Mouse (Mus musculus): ENCODE data around the gene Zfp974.
A peak's percentile ranks its signal among the peaks of the same experiment; 100 is the strongest.
"Not testable (repeated sequence)": the region's sequence is repeated elsewhere in the genome, so short reads cannot be mapped to it uniquely, and the experiment has no call there.

Gene Zfp974

GRCm38 (mm10) chr7:27928818-27929695 lies at the start of gene Zfp974:
Zfp974 (minus strand) TSS chr7:27929460.
- DNase-seq (ENCODE audit: low read depth, low spot score), result peak; percentile 29

- DNase-seq (ENCODE audit: low read depth, low spot score), result not testable (repeated sequence)
Observed at GRCm38 (mm10) chr7:27949451-27949850, 20.2 kb upstream of the Zfp974 start.

- not testable (repeated sequence) for DNase-seq (ENCODE audit: low read depth, low spot score)
Observed at GRCm38 (mm10) chr7:27941869-27942268, 12.6 kb upstream of the Zfp974 start.

DNA sequence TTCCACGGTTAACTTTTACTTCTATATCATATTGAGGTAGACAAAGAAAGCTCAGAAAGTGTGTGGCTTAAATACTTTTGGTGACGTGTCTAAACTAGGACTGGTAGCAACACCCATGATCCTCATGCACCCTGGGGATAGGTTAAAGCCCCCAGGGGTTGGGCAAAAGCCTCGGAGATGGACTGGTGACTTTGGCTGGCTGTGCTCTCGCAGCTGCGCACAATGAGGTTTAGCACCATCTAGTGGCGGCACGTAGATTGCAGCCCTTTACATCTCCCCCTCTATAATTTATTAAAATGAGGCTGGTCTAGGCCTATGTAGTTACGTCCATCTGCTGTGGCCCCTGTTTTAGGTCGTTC lies 4.5 kb upstream of the Zfp974 start:
- DNase-seq (ENCODE audit: low read depth, low spot score), result not testable (repeated sequence)

GRCm38 (mm10) chr7:27933050-27933799 lies 4.0 kb upstream of the Zfp974 start:
- DNase-seq (ENCODE audit: low read depth, low spot score), result no peak

- not testable (repeated sequence) for DNase-seq (ENCODE audit: low read depth, low spot score)
Observed at GRCm38 (mm10) chr7:27927041-27927440, 2.2 kb downstream of the Zfp974 start.

GRCm38 (mm10) chr7:27910952-27911351 lies 18.3 kb downstream of the Zfp974 start:
- not testable (repeated sequence) for DNase-seq (ENCODE audit: low read depth, low spot score)

GRCm38 (mm10) chr7:27905061-27905848 lies 24.0 kb downstream of the Zfp974 start:
- no peak for DNase-seq (ENCODE audit: low read depth, low spot score)

- no peak for DNase-seq (ENCODE audit: low read depth, low spot score)
Observed at GRCm38 (mm10) chr7:27900601-27901000, 28.7 kb downstream of the Zfp974 start.

GRCm38 (mm10) chr7:27881721-27882120 lies 47.5 kb downstream of the Zfp974 start:
- no peak for DNase-seq (ENCODE audit: low read depth, low spot score)

- not testable (repeated sequence) for DNase-seq (ENCODE audit: low read depth, low spot score)
Observed at GRCm38 (mm10) chr7:27862578-27862977, 66.7 kb downstream of the Zfp974 start.

- peak; percentile 38 for DNase-seq (ENCODE audit: low read depth, low spot score)
Observed at GRCm38 (mm10) chr7:27860396-27861235, 68.6 kb downstream of the Zfp974 start.

DNA sequence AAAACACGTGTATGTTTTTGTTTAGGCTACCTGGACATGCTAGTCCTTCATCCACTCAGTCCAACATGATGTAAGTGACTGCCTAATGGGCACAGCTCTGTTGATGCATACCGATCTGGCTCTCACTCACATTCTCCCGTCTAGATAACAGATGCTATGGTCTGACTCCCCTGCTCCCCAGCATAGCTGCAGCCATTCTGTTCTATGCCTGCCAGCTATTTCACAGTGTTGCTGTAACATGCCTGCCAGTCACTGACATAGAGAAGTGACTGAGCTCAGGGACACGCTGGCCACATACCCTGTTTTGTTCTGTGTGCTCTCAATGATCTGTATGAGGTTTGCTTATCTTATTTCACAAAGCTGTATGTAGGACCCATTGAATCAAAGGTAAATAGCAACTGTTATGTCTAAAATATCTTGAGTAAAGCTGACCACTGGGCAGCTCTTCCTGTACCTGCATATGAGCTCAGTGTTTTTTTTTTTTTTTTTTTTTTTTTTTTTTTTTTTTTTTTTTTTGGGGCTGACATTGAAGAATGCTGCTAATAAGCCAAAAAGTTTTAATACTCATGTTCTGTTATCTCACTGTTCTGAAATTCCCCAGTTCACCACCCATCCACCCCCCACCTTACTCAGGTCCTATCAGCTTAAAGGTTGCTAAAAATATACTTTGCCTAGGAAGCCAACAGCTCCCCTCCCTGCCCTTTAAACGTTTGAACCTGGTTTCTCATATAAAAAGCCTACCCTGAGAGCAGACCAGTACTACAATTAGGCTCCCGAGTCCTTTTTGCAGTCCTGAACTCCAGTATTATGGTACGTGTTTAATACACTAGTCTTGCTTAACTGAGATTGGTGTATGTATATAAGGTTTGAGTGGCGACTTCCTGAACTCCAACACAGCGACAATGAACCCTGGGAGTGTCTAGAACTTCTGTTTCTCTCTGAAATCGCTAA lies 69.7 kb downstream of the Zfp974 start:
- DNase-seq (ENCODE audit: low read depth, low spot score), result no peak

Data from WW6 (cell line).